Mouse (Mus musculus): ENCODE results near the gene Arid1b.
A peak's percentile ranks its signal among the peaks of the same experiment; 100 is the strongest.

Gene Arid1b

GRCm38 (mm10) chr17:5164794-5165193 lies 170.7 kb downstream of the Arid1b start:
- no peak for DNase-seq

- DNase-seq = peak; percentile 44
Observed at GRCm38 (mm10) chr17:5165201-5165825, 171.2 kb downstream of the Arid1b start.

GRCm38 (mm10) chr17:5166175-5166574 lies 172.0 kb downstream of the Arid1b start:
- DNase-seq = no peak

- DNase-seq = peak; percentile 56
Observed at GRCm38 (mm10) chr17:5168046-5168445, 173.9 kb downstream of the Arid1b start.

GRCm38 (mm10) chr17:5168640-5169039 lies 174.5 kb downstream of the Arid1b start:
- DNase-seq = peak; percentile 40

DNA sequence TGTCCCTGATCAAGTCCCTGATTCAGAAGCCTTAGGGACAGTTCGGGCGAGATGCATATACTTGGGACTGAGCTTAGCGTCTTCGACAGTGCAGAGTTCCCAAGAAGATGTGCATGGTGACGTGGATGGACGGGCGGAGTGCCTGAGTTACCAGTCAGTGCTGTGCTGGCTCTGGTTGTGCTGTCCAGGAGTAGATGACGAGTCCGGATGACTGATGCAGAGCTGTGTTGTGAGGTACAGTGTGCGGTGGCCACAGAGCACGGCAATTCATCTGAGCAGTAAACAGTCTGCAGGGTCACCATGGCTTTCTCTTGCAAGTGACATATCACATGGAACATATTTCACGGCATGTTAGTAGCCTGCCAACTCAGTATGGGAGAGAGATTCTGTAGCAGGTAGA lies 176.2 kb downstream of the Arid1b start:
- no peak for DNase-seq

DNA sequence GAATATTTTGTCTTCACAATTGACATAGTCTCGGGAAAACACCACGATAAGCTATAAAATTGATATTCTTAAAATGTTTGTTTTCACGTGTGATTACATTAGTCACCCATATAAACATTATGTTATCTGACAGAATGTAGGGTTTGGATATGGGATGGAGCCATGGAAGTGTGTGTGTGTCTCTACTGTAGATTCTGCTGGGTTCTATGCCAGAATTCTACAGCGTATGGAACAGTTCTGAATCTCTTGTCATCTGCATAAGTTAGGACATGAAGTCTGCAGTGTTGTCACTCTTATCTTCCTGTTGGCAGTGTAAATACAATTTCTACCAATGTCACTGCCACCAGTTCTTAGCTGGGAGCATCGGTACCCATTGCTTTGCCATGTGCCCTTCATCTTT lies 177.3 kb downstream of the Arid1b start:
- DNase-seq = no peak

GRCm38 (mm10) chr17:5174426-5175020 lies 180.4 kb downstream of the Arid1b start:
- no peak for DNase-seq

GRCm38 (mm10) chr17:5175535-5175934 lies 181.4 kb downstream of the Arid1b start:
- DNase-seq = no peak

DNA sequence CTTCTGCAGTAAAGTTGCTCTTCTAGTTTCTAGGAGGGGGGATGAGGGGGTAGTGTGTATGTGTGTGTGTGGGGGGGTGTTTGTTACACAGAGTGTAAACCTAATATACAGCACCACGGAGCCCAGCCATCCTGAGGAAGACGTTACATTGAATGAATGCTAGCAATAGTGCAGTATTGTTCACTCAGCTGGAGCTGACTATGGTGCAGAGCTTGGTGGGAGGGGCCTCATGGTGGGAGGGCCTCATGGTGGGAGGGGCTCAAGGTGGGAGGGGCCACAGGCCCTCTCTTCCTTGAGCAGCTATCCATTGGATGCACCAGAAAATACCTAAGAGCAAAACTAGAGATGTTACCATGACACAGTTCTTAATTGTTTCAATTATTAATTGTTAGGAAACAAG lies 182.2 kb downstream of the Arid1b start:
- no peak for DNase-seq

- DNase-seq = no peak
Observed at GRCm38 (mm10) chr17:5178534-5178933, 184.4 kb downstream of the Arid1b start.

GRCm38 (mm10) chr17:5179004-5179403 lies 184.9 kb downstream of the Arid1b start:
- DNase-seq = no peak

- DNase-seq = no peak
Observed at GRCm38 (mm10) chr17:5179412-5179811, 185.3 kb downstream of the Arid1b start.

DNA sequence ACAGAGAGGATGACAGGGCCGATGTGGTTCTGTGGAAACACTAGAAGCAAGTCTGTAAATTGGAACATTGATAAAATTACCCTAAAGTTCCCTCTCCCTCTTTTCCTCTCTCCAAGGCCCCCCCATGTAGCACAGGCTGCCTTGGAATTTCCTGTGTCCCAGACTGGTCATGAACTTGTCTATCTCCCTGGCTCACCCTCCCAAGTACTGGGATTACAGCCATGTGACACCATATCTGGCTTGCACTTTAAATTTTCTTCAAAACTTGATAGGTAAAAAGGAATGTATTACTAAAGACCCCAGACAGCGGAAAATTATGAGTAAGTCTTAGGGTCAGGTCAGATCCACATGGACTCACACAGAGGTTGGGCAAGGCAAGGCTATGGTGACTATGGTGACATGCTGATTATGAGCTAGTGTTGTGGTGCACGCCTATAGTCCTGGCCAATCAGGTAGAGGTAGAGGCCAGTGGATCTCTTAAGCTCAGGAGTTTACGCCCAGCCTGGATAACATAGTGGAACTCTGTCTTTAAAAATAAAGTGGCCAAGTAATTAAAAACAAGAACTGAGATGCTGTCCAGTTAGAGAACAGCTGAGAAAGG lies 185.9 kb downstream of the Arid1b start:
- DNase-seq = no peak

DNA sequence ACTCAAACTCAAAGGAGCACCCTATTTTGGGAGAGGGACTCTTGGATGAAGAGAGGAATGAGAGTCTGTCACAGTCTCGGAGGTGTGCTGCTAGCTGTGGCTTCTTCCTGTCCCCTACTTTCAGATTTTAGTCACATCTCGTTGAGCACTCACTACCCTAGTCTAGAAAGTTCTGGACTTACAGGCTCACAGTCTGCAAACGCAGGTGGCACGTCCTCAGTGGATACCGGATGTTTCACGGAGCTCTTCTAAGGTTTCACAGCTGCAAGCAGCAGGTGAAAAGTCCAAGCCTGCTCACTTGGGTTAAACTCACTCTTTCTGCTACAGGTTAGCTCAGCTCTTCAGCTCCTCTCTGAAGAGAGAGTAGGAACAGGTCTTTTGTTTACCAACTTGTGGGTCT lies 186.8 kb downstream of the Arid1b start:
- peak; percentile 59 for DNase-seq

GRCm38 (mm10) chr17:5182493-5182892 lies 188.4 kb downstream of the Arid1b start:
- DNase-seq = no peak

- DNase-seq = no peak
Observed at GRCm38 (mm10) chr17:5185501-5185900, 191.4 kb downstream of the Arid1b start.

DNA sequence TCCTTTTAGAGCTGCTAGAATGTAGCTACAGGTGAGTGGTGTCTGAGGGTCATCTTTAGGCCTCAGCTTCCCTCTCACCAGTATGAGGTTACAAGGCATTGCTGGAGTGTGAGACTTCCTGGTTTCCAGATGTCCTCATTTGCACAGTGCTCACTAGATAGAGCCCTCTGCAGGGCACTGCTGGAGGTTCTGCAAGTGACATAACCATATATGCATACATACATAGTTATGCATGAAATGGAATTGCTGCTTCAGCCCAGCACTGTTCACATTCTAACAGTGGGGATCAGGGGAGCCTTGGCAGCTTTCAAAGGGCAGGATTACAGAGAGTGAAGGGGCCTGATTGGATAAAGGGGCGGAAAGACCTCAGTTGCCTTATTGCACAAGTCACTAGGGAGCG lies 193.4 kb downstream of the Arid1b start:
- DNase-seq = peak; percentile 73

- no peak for DNase-seq
Observed at GRCm38 (mm10) chr17:5188400-5188799, 194.3 kb downstream of the Arid1b start.

GRCm38 (mm10) chr17:5189551-5190351 lies 195.6 kb downstream of the Arid1b start:
- peak; percentile 93 for DNase-seq

DNA sequence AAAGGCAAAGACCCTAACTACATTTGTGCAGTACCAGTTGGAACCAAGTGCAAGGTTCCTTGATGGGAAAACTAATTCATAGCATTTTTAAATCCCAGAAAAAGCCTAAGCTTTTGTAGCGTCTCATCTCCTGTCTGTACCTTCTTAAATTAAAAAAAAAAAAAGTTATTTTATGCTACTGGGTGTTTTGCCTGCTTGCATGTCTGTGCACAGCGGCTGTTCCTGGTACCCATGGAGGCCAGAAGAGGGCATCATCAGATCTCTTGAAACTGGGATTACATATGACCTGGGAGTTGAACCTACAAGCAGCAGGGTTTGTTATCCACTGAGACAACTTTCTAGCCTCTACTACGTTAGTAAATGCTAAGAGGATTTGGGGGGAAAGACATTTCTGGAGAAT lies 196.2 kb downstream of the Arid1b start:
- DNase-seq = peak; percentile 65

- no peak for DNase-seq
Observed at GRCm38 (mm10) chr17:5194157-5194916, 200.2 kb downstream of the Arid1b start.

DNA sequence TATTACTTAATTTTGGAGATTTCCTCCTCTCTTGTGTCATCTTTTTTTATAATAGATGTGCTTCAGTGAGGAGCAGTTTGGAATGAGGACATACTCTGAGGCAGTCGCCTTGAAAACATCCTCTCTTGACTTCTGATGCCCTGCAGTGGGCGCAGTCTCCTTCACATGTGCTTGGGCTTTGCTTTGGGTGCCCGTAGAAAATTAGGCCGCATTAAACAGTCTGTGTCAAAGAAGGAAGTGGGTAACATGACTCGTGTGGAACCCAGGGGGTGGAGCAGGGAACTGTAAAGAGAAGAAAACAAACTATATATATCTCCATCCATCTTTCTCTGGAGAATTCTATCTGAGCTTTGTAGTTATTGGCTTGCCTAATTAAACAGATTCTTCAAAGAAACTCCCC lies 201.3 kb downstream of the Arid1b start:
- peak; percentile 45 for DNase-seq
